Mouse (Mus musculus) MEL (cell line): ENCODE data around the gene Rnf26.

Experiments used
- CTCF ChIP-seq, 3 experiments: IDR thresholded peaks in 2 of 3; conservative IDR thresholded peaks in 1 of 3; 2 replicates each; pipeline ENCODE4 v1.5.1; 2011 to 2012; ENCODE audit warnings: low read length in 3 of 3, low read depth in 2 of 3, mild to moderate bottlenecking in 2 of 3, improper control_type of control experiment in 1 of 3, inconsistent platforms in 1 of 3, mixed read lengths in 1 of 3, moderate library complexity in 1 of 3; ENCODE audit not compliant: control insufficient read depth in 1 of 3, insufficient read depth in 1 of 3, poor library complexity in 1 of 3, severe bottlenecking in 1 of 3
- ELF1 ChIP-seq: IDR thresholded peaks from 2 replicates; pipeline ENCODE4 v1.6.1; 2014; ENCODE audit warnings: low read depth, mild to moderate bottlenecking, inconsistent platforms, low read length, improper control_type of control experiment, moderate library complexity
- ETS1 ChIP-seq: IDR thresholded peaks from 2 replicates; pipeline ENCODE4 v1.6.1; 2012; ENCODE audit warnings: low read depth, mild to moderate bottlenecking, inconsistent platforms, low read length, improper control_type of control experiment, moderate library complexity
- GATA1 ChIP-seq: IDR thresholded peaks from 2 replicates; pipeline ENCODE4 v1.6.1; 2011; ENCODE audit warnings: low read depth, low read length, improper control_type of control experiment
- MAFK ChIP-seq: IDR thresholded peaks from 2 replicates; pipeline ENCODE4 v1.6.1; 2011; ENCODE audit warnings: low read depth, mild to moderate bottlenecking, low read length, improper control_type of control experiment, borderline replicate concordance
- POLR2A ChIP-seq, 2 experiments: IDR thresholded peaks; 2 replicates each; pipeline ENCODE4 v1.6.1; 2011 to 2012; ENCODE audit warnings: low read length in 2 of 2, mild to moderate bottlenecking in 2 of 2, control low read depth in 1 of 2, improper control_type of control experiment in 1 of 2, low read depth in 1 of 2, moderate library complexity in 1 of 2; ENCODE audit not compliant: control insufficient read depth in 1 of 2, insufficient read depth in 1 of 2, poor library complexity in 1 of 2
- POLR2AphosphoS2 ChIP-seq: IDR thresholded peaks from 2 replicates; pipeline ENCODE4 v1.6.1; 2011; ENCODE audit warnings: low read length, improper control_type of control experiment
- SIN3A ChIP-seq: IDR thresholded peaks from 2 replicates; pipeline ENCODE4 v1.6.1; 2012; ENCODE audit warnings: low read length, improper control_type of control experiment, inconsistent platforms
- USF1 ChIP-seq: IDR thresholded peaks from 2 replicates; pipeline ENCODE4 v1.6.1; 2014; ENCODE audit warnings: low read depth, mild to moderate bottlenecking, inconsistent platforms, low read length, improper control_type of control experiment, moderate library complexity

- TF ChIP-seq SIN3A: no peak
- no peak for TF ChIP-seq MAFK
- TF ChIP-seq ELF1: no peak
- TF ChIP-seq POLR2AphosphoS2: no peak
- no peak for TF ChIP-seq USF1
- TF ChIP-seq CTCF (IDR thresholded peaks at IDR 0.05 in 2 of 3, conservative IDR thresholded peaks at IDR 0.05 in 1 of 3; ENCODE audit: control insufficient read depth in 1 of 3, insufficient read depth in 1 of 3, low read depth in 2 of 3, low read length in 3 of 3, poor library complexity in 1 of 3, severe bottlenecking in 1 of 3): no peak
- no peak for TF ChIP-seq ETS1
- TF ChIP-seq POLR2A (IDR thresholded peaks at IDR 0.05; ENCODE audit: control insufficient read depth in 1 of 2, insufficient read depth in 1 of 2, low read depth in 1 of 2, low read length in 2 of 2, poor library complexity in 1 of 2): no peak
- no peak for TF ChIP-seq GATA1
These were observed 16.8 kb downstream of the Rnf26 start for GRCm38 (mm10) chr9:44096536-44096935.
